Mouse (Mus musculus) ES-E14 (cell line): ENCODE results near the gene Usp10.

Source experiments
- CHD2 ChIP-seq: IDR thresholded peaks from 2 replicates; pipeline ENCODE4 v1.6.1; 2014; ENCODE audit warnings: mild to moderate bottlenecking, low read depth, low read length, inconsistent platforms
- HCFC1 ChIP-seq: IDR thresholded peaks from 2 replicates; pipeline ENCODE4 v1.6.1; 2012; ENCODE audit warnings: low read length, inconsistent platforms, borderline replicate concordance; ENCODE audit not compliant: insufficient read depth
- MAFK ChIP-seq: IDR thresholded peaks from 2 replicates; pipeline ENCODE4 v1.6.1; 2014; ENCODE audit warnings: mild to moderate bottlenecking, low read depth, low read length, inconsistent platforms; ENCODE audit not compliant: insufficient read depth
- ZC3H11A ChIP-seq: IDR thresholded peaks from 2 replicates; pipeline ENCODE4 v1.6.1; 2012; ENCODE audit warnings: low read depth, mild to moderate bottlenecking, inconsistent platforms, low read length, borderline replicate concordance
- ZNF384 ChIP-seq: IDR thresholded peaks from 2 replicates; pipeline ENCODE4 v1.6.1; 2012; ENCODE audit warnings: low read depth, low read length, inconsistent platforms

DNA sequence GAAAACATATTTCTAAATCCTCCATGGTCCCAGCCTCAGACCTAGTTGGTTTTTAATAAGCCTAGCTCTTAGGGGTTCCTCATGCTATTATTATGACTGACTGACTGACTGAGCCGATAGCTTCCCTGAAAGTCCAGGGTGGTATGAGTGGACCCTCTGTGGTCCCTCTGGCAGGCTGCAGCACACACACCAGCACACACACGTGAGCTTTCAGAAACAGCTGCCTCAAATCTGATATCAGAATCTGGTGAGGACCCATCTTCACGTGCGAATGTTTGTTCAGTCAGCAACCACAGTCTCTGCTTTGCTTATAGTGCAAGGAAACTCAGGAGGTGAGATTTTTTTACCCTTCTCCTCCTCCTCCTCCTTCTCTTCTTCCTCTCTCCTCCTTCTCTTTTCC lies 54.7 kb downstream of the Usp10 start:
- TF ChIP-seq ZNF384 (no peak), MAFK (no peak), CHD2 (no peak), HCFC1 (no peak), ZC3H11A (no peak)
